ENCODE assay signal across 7 mouse cellular contexts in the genomic region with DNA sequence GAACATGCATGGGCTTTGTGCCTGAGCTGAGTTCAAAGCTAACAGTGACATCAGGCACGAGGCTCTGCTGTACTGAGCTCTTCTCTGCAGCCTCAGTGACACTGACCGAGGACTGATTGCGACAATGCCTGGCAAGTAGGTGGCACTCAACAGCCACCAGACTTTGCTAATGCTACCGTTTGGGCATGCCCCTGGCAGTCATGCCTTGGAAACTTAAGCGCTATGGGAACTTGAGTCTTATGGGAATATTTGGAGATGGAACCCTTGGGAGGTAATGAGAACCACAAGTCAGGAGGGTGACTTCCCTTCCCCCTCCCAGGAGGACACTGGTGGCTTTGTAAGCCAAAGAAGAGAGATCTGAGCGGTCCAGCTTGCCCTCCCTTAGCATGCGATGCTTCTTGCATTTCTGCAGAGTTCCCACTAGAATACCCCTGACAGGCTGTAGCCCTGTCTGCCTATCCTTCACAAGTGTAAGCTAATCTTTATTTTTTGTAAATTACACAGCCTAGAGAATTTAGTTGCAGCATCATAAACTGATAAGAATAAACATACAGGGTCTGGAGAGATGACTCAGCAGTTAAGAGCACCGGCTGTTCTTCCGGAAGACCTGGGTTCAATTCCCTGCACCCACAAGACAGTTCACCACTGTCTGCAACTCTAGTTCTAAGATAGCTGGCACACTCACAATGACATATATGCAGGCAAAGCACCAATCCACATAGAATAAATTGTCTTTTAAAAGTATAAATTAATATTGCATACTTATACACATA.
DNase-seq lines count a peak whose midpoint lies in the region; ATAC-seq lines count a peak whose summit lies in the region.

No protein-coding gene starts in this region.

- H3K9ac ChIP-seq in intestine, embryonic 16.5 days (ENCODE audit: low read depth, low read length), result no peak overlapping the region

- H3K27me3 ChIP-seq in intestine, embryonic 16.5 days (replicated peaks; ENCODE audit: control insufficient read depth, insufficient read depth, low read length), result no peaks in the 10 kb centered on the region

- no peak overlapping the region for H3K4me2 ChIP-seq in intestine, embryonic 16.5 days (ENCODE audit: low read depth, low read length)

- intact Hi-C loops in left cerebral cortex, postnatal 4 days (cut with DNase I), result loop anchor here (5.0 to 10.0 kb wide), 2 partner anchors 87 to 191 kb away; a partner anchor contains a TSS
- intact Hi-C loops in left cerebral cortex, postnatal 36 days (cut with DNase I), result loop anchor here (5.0 to 10.0 kb wide), 2 partner anchors 87 to 191 kb away; a partner anchor contains a TSS

- 57% methylated on average over 9 of the region's 9 CpGs for WGBS in intestine, embryonic 16.5 days

- no peak overlapping the region for H3K4me3 ChIP-seq in intestine, embryonic 16.5 days (ENCODE audit: low read length)

- peak; percentile 15 for DNase-seq in left cerebral cortex, postnatal 4 days
- DNase-seq in left cerebral cortex, postnatal 36 days (ENCODE audit: low spot score in 2 of 2), result no peak
- peak; percentile 27 for DNase-seq in R1 (ENCODE audit: low read depth, low spot score)
- DNase-seq in cerebellum, adult 9-11 months, result peak; percentile 24
- DNase-seq in spleen, postnatal 14 days (ENCODE audit: low spot score in 2 of 2), result no peak

- H3K36me3 ChIP-seq in intestine, embryonic 16.5 days (ENCODE audit: control insufficient read depth, insufficient read depth, low read length), result no peaks in the 10 kb centered on the region

- H3K4me1 ChIP-seq in intestine, embryonic 16.5 days (ENCODE audit: control insufficient read depth, insufficient read depth, low read length), result no peaks in the 10 kb centered on the region

- no peaks in the 10 kb centered on the region for H3K9me3 ChIP-seq in intestine, embryonic 16.5 days (ENCODE audit: control insufficient read depth, low read length)

- ATAC-seq in megakaryocyte, adult 5-6 weeks (ENCODE audit: poor library complexity, severe bottlenecking), result peak; percentile 25; the same call in 1 of the 2 replicates
- ATAC-seq in intestine, embryonic 16.5 days, result no peak

- no peak overlapping the region for H3K27ac ChIP-seq in intestine, embryonic 16.5 days (ENCODE audit: low read length)

Comparison
In these comparisons a context has a peak if more than half of its experiments do, and no peak if none do; other contexts are left out.
1. DNase-seq: peak in left cerebral cortex, postnatal 4 days (single experiment), R1 (single experiment) and cerebellum, adult 9-11 months (single experiment); none in left cerebral cortex, postnatal 36 days (0 of 2) and spleen, postnatal 14 days (0 of 2).